Mouse (Mus musculus): ENCODE data around the gene Hist1h2bb. TPM values are rescaled to one million over a fixed set of nuclear protein-coding genes. Genes with fewer than 3 reads are reported as not detected.

Hist1h2bb gene
- total and polyA plus RNA-seq, 3 experiments = 0.53 to 2,852 (median 54.6) TPM

GRCm38 (mm10) chr13:23751478-23751956 lies 5.0 kb downstream of the Hist1h2bb start:
- in situ Hi-C loops (cut with MboI; ENCODE audit: low pct_ligation_motif_present, low pct_unique_long_range_greater_than_20kb, low sequenced_read_pairs) = loop anchor here (25.0 kb wide), 1 partner anchor 1714 kb away; the partner anchor contains the start of genes Hist1h2ag, Hist1h2ah, Hist1h2bj and Hist1h2bk
- peak overlapping the region; percentile 95 for H3K27ac ChIP-seq (ENCODE audit: insufficient read depth, low read depth)
- peak overlapping the region; percentile 84 for H3K9ac ChIP-seq (ENCODE audit: insufficient read depth, low read depth)
- no peaks in the 10 kb centered on the region for H3K79me2 ChIP-seq (replicated peaks; ENCODE audit: control insufficient read depth, extremely low read depth, insufficient read depth, poor library complexity, severe bottlenecking)
- H3K4me1 ChIP-seq (ENCODE audit: control insufficient read depth in 1 of 2, insufficient read depth in 2 of 2) = peaks cover 0 to 37% of the 10 kb centered on the region in 2 experiments; a peak in 2 of 4 replicates
- DNase-seq (ENCODE audit: extremely low read depth) = no peak
- peak overlapping the region in 2 of 3 experiments; percentile 34 to 40 for H3K4me3 ChIP-seq (replicated peaks in 1 of 3; ENCODE audit: low read depth in 2 of 3, low read length in 2 of 3, poor library complexity in 1 of 3)
- no peaks in the 10 kb centered on the region for H3K27me3 ChIP-seq (replicated peaks)
- H3K9me3 ChIP-seq (replicated peaks; ENCODE audit: low read length) = no peaks in the 10 kb centered on the region
- no peaks in the 10 kb centered on the region for H3K36me3 ChIP-seq (replicated peaks in 1 of 2; ENCODE audit: control insufficient read depth in 1 of 2, insufficient read depth in 1 of 2, low read length in 1 of 2)
- peak overlapping the region; percentile 70; the same call in 1 of the 2 replicates for H3K4me2 ChIP-seq (ENCODE audit: insufficient read depth, low read depth, poor library complexity, severe bottlenecking)
- TF ChIP-seq CHD2 (IDR thresholded peaks at IDR 0.05; ENCODE audit: low read length) (no peak), POLR2A (IDR thresholded peaks at IDR 0.05; ENCODE audit: low read depth, low read length) (peak; percentile 90), MYC (IDR thresholded peaks at IDR 0.05; ENCODE audit: low read depth, low read length) (0 out of 2 replicates have a peak, but pooled peaks have one; percentile 33), RCOR1 (conservative IDR thresholded peaks at IDR 0.05; ENCODE audit: low read depth, low read length) (no peak), GABPA (IDR thresholded peaks at IDR 0.05; ENCODE audit: insufficient replicate concordance, low read depth, low read length) (no peak), ZC3H11A (IDR thresholded peaks at IDR 0.05; ENCODE audit: low read depth, low read length) (no peak), SIN3A (IDR thresholded peaks at IDR 0.05; ENCODE audit: low read length) (peak; percentile 10; the same call in 1 of the 2 replicates), BHLHE40 (IDR thresholded peaks at IDR 0.05; ENCODE audit: low read depth, low read length) (no peak; the same call in 1 of the 2 replicates), RAD21 (IDR thresholded peaks at IDR 0.05; ENCODE audit: low read depth, low read length) (no peak), ZMIZ1 (IDR thresholded peaks at IDR 0.05; ENCODE audit: low read depth, low read length) (peak; percentile 98), POLR2AphosphoS2 (IDR thresholded peaks at IDR 0.05; ENCODE audit: low read depth, low read length) (peak; percentile 97), IRF4 (IDR thresholded peaks at IDR 0.05; ENCODE audit: low read depth, low read length) (no peak), USF1 (IDR thresholded peaks at IDR 0.05; ENCODE audit: low read depth, low read length) (no peak), MXI1 (IDR thresholded peaks at IDR 0.05; ENCODE audit: low read depth, low read length) (no peak), UBTF (IDR thresholded peaks at IDR 0.05; ENCODE audit: low read depth, low read length) (0 out of 2 replicates have a peak, but pooled peaks have one; percentile 99), NRF1 (IDR thresholded peaks at IDR 0.05; ENCODE audit: low read depth, low read length) (no peak), TBP (conservative IDR thresholded peaks at IDR 0.05; ENCODE audit: low read depth, low read length) (no peak), ZNF384 (IDR thresholded peaks at IDR 0.05; ENCODE audit: low read depth, low read length) (no peak), KAT2A (IDR thresholded peaks at IDR 0.05; ENCODE audit: insufficient replicate concordance, low read length) (no peak), CTCF (conservative IDR thresholded peaks at IDR 0.05 in 1 of 2, IDR thresholded peaks at IDR 0.05 in 1 of 2; ENCODE audit: low read depth in 2 of 2, low read length in 2 of 2) (no peak), PAX5 (IDR thresholded peaks at IDR 0.05; ENCODE audit: low read length) (no peak)
- dilution Hi-C loops (cut with MboI; ENCODE audit: extremely low pct_ligation_motif_present, extremely low pct_unique_long_range_greater_than_20kb, low sequenced_read_pairs) = no loop called here
